Mouse (Mus musculus) thymus, postnatal 0 days (tissue): ENCODE data around the gene Gpx2. TPM values are rescaled to one million over a fixed set of nuclear protein-coding genes. Genes with fewer than 3 reads are reported as not detected.
"Not testable (repeated sequence)": the region's sequence is repeated elsewhere in the genome, so short reads cannot be mapped to it uniquely, and the experiment has no call there.

Experiments
- DNase-seq: peaks from one replicate; pipeline ENCODE4 v3.0.0-alpha.2; 2015; ENCODE audit warnings: low spot score
- polyA plus RNA-seq: library from polyadenylated mRNA; unstranded; fragments of >200 nt; fragmentation: Nextera tagmentation; extraction: Ambion mirVana; gene quantifications from 2 replicates; pipeline ENCODE4 v1.2.1, GENCODE M21; 2015

Gene Gpx2
- polyA plus RNA-seq, 1 experiment from 2014 or later = 2.1 TPM

DNA sequence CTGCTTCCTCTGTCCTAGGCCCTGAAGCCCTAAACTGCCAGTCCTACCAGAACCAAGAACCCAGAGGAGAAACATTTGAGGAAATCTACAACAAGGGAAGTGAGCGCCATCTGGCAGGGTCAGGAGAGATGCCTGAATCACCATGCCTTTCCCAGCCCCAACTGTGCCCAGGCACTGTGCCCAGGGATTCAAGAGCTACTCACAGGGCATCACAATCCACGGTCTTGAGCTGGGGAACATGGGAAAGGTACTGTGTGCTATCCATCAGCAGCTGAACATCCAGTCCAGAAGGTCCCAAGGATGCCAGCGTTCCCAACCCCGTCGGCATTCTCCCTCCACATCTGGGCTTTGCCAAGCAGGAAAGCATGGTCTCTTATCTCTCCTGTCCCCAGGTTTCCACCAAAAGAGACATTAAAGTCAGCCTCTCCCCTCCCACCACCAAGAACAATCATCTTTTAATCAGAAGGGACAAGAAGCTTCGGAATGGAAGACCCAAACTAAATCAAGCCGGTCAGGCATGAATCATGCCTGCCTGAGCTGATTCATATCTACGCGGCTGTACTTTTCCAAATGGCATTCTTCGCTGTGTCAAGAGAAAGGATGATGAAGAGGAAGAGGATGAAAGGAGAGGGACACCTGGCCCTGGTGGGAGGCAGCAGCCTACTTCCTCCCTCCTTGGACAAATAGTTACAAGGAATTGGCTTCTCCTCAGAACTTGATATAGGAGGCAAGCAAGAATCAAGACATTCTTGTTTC is 9.9 kb upstream of the Gpx2 start:
- no peak for DNase-seq

DNA sequence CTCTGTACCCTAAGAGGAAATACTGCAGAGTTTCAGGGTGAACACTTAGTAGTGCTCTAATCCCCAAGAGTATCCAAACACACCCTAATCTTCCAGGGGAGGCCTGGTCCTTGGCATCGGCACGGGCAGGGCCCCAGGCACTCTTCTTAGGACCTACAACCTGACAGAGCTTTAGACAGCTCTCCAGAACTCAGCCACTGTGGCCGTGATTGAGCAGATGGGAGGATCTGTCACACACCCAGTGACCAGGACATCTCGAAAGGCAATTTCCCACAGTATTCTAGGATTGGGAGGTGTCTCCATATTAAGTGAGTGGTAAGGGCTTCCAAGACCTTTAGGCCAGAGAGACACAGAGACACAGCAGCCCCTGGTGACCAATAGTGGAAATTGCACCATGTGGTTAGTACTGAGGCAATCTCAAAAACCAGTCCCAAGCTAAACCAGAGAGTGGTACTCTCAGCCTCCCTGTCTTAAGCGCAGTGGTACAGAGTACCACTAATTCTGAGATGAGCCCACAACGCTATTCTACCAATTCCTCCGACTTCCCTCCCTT is 8.4 kb upstream of the Gpx2 start:
- peak; percentile 65 for DNase-seq

DNA sequence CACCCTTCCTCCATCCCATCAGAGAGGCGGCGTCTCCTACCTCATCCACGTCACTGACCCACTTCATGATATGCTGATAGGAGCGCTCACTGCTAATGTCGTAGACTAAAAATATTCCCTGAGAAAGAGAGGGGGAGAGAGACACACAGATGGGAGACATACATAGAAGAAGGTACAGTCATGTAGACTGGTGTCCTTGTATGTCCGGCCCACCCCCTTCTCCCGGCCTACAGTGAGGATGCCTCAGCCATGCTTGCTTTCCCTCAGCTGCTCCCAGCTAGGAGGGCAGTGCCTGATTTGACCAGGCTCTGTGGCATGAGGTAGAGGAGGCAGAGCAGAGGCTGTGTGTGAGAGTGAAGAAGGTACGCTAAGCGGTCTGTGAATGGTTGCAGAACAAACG is 7.7 kb upstream of the Gpx2 start:
- DNase-seq = no peak

DNA sequence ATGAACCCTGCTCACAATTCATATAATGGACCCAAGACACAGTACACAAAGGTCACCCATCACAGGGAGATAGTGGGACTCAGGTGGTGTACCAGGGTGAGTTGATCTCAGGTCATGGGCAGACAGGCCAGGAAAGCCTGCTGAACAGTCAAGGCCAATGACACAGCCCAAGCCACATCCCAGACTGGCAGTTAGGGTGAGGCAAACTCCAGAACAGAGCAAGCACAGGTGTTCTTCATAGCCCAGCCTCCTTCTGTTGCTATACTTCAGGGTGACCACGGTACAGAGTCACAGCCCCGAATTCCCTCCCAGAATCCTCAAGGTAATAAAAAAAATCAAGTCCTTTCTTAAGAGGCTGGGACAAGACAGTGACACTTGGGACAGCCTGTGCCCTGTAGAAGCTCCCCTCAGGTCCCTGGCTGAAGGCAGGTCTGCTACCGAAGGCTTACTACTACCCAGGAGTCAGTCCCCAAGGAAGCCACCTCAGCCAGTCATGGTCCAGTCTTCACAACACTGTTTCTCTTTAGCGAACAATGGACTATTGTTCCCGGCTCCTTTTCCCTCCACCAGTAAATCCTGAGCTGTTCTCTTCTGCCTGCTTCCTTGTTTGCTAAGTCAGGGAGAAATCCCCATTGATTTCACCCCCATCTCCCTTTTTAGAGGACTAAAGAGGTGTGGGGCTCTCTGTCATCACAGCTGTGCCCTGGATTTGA is 2.8 kb upstream of the Gpx2 start:
- no peak for DNase-seq

DNA sequence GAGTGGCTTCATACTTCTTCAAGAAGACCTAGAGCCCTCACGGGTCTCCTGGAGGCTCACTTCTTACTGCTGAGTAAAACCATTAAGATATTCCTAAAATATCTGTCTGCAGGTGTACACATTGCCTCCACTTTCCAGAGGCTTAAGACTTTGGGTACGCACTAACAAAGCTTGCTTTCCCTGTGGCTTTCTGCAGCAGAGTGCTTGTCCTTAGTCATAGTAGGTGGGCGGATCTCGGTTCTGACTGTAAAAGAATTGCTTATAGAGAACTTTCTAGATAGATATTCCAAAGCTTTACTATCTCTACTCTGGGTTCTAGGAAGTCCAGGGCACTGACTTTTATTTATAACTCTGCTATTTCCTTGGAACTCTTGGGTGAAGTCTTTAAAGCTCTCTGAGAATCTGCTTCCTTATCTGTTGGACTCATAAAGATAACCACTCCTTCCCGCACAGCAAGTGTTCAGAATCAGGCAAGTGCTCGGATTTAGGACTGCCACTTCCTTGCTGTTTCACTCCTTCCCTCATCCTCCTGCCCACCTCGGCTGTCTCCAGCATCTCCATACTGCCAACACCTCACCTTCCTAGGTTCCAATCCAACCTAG is 1.7 kb upstream of the Gpx2 start:
- DNase-seq = no peak

DNA sequence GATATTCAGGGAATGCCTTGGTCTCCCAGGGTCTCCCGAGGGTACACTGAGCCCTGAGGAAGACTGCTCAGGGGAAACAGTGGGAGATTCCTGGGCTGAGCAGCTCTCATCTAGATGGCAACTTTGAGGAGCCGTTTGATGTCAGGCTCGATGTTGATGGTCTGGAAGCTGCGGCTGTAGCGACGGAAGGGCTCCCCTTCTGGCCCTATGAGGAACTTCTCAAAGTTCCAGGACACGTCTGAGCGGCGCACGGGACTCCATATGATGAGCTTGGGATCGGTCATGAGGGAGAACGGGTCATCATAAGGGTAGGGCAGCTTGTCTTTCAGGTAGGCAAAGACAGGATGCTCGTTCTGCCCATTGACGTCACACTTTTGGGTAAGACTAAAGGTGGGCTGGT is 2.8 kb downstream of the Gpx2 start:
- DNase-seq = not testable (repeated sequence)

DNA sequence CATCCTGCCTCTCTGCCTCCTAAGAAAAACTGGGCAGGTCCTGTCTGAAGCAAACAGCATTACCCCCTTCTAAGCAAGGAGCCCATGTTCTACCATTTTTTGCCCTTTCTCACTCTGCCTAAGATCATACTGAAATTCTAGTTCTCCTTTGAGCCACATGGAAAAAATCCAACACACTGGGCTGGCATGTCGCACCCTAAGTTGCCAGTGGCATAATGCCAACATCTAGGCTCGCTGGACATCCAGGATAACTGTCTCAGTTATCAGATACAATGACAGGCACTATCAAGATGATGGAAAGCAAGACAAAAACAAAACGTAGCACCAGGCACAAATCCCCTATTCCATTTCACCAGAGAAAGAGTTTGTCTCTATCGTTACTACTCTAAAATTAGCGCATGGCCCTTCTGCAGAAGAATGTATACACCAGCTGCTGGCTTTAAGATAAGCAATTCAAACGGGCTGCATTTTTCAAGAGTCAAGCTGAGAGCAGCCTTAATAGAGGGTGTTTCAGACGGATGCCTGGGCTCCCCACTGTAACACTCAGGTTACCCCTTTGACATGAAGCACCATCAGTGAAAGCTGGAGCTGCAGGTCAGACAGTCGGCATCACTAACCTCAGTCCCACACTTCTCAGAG is 4.8 kb downstream of the Gpx2 start:
- DNase-seq = no peak

DNA sequence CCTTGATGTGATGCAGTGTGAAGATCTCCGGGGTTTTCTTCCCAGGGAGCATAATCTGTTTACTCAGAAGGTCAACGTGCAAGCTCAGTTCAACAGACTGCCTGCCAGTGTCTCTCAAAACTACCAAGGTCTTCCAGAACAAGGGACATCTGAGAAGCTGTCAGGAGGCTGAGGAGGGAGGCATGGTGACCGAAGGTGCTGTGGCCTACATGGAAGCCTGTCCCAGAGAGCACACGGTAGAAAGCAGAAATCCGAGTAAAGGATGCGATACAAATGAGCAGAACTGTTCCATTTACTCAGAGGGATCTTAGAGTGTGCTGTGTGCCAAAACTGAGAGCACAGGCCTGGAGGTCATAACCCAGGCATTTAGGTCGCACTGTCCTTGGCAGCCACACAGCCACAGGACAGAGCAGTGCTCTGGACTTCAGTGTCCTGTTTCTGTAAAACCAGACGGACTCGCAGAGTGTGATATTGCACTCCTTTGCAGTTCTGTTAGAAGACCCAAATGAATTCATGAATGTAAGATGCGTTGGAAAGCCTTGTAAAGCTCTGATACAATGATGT is 11.2 kb downstream of the Gpx2 start:
- DNase-seq = no peak

DNA sequence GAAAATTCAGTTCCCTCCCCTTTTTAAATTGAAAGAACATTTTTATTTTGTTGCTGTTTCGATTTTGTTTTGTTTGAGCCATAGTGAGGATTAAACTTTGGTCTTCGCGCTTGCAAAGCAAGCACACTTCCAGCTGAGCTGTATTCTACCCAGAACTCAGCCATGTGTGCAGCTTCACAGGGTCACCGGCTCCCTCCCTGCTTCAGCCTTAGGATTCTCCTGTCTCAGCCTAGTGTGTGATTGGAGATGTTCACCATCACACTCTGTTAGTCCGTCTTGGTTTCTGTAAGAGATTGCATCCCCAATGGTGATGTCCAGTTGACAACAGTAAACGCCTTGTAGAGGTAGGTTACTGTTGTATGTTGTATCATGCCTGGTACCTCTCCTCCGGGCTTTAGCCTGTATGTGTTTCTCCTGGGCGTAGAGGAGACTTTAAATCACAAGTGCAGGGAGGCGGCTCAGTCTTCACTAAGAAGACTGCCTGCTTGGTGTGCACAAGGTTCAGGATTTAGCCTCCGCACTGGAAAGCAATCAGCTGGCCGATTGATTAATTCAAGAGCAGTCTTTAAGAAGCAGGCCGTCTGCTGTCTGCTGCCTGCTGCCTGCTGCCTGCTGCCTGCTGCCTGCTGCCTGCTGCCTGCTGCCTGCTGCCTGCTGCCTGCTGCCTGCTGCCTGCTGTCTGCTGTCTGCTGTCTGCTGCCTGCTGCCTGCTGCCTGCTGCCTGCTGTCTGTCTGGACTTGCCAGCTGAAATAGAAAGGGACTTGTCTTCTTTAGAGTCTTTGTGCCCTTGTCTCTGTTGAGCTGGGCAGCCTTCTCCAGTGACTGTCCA is 14.5 kb downstream of the Gpx2 start:
- no peak for DNase-seq

DNA sequence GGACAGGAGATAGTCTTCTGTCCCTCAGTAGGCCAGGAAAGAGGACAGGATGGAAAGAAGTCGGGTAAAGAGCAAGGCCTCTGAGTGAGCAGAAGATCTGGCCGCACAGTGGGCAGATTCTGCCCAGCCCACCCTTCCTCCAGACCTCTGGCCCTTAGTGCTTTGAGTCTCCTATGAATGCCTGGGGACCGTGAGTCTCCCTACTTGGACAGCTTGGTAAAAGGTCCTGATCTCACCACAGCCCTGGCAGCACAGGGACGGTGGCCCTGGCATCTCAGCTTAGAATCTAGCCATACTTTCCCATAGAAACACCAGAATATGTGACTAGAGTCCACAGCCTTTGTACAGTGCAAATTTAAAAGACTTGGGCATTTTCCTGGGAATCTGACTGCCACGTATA is 15.4 kb downstream of the Gpx2 start:
- DNase-seq = no peak

DNA sequence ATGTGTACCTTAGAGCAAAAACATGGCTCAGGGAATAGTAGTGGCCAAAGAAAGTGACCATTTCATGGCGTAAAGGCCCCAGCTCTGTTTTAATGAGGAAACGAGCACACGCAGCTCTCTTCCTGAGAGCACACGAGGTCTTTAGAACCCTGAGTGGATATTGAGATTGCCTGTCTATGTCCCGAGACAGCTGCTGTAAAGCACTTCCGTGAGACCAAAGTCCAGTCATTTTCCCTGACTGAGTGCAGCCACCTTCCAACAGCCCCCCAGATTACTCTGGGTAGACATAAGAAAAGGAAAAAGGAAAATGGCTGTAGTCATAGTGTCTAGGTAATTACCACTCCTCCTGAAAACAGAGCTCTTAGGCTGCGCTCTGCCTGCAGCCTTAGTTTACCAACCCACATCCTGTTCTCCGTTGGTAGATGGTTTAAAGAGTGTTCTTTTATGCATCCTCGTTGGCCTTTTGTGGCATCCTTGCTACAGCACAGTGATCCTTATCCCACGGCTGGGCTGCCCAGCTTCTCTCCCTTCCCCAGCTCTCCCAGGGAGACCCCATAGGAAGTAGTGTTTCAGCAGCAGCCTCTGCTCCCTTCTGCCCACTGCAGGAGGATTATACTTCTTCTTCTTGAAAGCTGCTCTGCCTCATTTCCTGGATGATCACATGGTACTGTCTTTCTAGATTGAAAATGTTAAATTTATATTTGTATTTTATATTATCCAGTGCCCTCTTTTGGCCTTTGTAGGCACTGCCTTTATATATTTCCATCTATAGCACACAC is 16.9 kb downstream of the Gpx2 start:
- peak; percentile 63 for DNase-seq

DNA sequence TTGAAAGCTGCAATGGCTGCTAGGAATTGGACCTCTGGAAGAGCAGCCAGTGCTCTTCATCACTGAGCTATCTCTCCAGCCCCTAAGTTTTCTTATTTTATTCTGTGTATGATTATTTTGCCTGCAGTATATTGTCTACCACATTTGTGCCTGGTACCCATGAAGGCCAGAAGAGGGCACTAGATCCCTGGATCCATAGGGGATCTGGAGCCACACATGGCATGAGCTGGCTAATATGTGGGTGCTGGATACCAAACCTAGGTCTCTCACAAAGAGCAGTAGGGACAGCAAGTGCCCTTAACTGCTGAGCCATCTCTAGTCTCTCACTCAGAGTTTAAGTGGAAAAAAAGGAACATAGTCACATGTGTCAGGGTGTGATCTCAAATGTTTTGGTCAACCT is 17.5 kb downstream of the Gpx2 start:
- no peak for DNase-seq

DNA sequence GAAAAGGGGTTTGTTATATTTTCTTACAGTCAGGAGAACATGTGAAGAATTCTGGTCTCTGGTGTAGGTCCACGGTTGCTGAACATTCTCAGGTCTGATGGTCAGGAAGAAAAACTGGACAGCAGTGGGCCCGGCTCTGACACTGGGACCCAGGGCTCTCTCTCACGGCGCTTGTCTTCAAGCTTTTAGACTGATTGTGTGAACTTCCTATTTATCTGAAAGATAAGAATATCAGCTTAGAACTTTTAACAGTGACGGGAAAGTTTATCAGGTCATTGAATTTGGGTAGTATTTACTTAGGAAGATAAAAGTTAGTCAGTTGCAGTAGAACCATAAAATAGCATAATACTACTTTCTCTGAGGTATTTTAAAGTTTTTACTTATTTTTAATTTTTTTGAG is 18.5 kb downstream of the Gpx2 start:
- no peak for DNase-seq

DNA sequence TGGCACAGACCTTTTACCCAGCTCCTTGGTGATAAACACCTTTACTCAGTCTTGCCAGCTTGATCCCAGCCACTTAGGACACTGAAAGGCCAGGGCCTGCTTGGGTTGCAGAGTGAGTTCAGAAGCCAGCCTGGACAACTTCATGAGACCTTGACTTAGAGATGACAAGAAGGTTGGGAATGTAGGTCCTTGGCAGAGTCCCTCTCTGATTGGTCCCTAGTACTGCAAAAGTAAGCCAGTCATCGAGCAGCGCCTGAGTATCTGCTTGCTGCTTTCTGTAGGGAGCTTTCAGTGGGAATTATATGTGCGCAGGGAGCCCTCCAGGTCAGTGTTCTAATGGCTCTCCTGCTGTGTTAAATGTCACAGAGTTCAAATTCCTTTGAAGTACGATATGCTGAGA is 20.2 kb downstream of the Gpx2 start:
- no peak for DNase-seq

DNA sequence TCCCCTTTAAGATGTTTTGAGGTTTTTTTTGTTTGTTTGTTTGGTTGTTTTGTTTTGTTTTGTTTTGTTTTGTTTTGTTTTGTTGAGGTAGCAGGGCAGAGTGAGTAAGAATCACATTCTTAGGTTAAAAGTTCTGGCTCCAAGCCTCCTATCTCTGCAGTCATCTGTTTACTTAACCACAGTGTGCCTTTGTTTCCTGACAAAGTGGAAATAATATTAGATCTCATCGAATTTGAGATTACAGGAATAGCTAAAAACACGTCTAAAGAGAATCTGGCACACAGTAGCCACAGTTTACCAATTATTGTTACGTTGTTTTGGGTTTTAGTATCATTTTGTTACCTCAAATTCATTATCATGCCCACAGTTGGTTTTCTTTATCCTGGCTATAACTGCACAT is 20.7 kb downstream of the Gpx2 start:
- DNase-seq = no peak

DNA sequence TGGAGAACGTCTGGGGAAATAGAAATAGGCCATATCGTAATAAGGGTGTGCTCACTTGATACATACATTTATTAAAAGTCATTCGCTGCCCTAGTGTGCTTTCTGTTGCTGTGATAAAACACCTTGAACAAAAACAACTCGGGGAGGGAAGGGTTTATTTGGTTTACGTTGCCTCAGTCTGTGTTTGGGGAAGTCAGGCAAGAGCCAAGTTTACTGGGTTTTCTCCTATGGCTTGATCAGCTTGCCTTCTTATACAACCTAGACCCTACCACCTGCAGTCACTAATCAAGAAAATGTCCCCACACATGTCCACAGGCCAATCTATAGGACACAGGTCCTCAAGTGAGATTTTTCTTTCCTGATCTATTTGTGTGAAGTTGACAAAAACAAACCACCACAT is 23.8 kb downstream of the Gpx2 start:
- no peak for DNase-seq

DNA sequence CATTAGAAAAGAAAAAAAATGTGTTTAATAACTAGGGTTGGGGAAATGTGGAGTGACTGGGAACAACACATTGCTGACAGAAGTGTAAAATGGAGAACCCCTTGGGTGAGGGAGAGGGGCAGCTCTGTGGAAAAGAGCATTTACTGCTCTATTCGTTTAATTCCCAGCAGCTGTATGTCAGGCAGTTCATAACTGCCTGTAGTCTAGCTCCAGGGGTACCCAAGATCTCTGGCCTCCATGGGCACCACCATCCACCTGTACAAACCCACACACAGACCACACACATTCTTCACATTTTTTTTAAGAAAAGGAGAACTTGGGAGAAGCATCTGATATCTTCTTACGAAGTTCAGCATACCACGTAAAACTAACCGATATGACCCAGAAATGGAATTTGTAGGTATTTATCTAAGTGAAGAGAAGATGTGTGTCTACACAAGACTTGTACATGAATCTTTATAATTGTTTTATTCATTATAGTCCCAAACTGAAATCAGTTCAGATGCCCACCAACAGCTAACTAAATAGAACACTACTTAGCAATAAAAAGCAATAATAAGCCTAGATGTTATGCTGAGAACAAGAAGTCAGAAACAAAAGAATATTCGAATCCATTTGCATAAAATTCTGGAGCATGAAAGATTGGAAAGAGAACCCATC is 24.4 kb downstream of the Gpx2 start:
- no peak for DNase-seq

DNA sequence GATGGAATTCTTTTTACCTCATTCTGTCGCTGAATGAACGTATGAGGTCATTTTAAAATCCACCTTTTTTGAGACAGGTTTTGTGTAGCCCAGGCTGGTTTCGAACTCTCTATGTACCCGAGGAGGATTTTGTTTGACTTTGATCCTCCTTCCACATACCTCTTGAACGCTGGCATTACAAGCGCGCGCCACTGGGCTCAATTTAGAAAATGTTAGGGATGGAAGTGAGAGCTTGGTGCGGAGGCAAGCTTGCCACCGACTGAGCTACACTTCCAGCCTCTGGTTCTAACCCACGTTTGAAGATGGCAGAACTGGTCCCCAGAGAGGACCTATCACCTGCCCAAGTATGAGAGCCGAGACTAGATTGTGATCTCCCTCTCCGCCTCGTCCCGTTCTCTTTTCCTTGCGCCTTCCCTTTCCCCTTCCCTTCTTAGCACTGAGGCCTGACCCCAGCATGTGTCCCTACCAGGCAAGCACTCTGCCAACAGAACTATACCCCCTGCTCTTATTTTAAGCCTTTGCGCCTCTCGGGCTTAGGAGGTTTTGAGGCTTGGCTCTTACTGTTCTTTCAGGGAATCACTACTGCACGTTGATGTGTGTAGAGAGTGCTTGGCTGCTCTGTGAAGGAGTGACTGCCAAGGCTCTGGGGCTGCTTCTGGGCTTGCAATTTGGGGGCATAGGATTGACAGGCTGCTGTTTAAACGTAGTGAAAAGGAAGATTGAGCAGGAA is 29.3 kb downstream of the Gpx2 start:
- peak; percentile 11 for DNase-seq
